Mouse (Mus musculus) C2C12 (cell line): ENCODE data around the gene Gorab. TPM values are rescaled to one million over a fixed set of nuclear protein-coding genes. Genes with fewer than 3 reads are reported as not detected.
A peak's percentile ranks its signal among the peaks of the same experiment; 100 is the strongest.

Experiments used
- H3K27me3 ChIP-seq: one replicate; pipeline ENCODE4 v1.6.1; 2011; ENCODE audit not compliant: control insufficient read depth, insufficient read depth, insufficient read length
- H3K36me3 ChIP-seq: one replicate; pipeline ENCODE4 v1.6.1; 2011; ENCODE audit not compliant: control insufficient read depth, insufficient read depth
- H3K4me3 ChIP-seq: one replicate; pipeline ENCODE4 v1.5.1; 2011; ENCODE audit warnings: mild to moderate bottlenecking, control low read depth; ENCODE audit not compliant: poor library complexity, insufficient read depth, severe bottlenecking
- H3K79me2 ChIP-seq: one replicate; pipeline ENCODE4 v1.6.1; 2011; ENCODE audit not compliant: control insufficient read depth, insufficient read depth
- H3K79me3 ChIP-seq: one replicate; pipeline ENCODE4 v1.6.1; 2011; ENCODE audit warnings: low read depth, control low read depth
- H3ac ChIP-seq: one replicate; pipeline ENCODE3; 2011; ENCODE audit warnings: low read depth; ENCODE audit not compliant: control insufficient read depth, insufficient read length
- CEBPB ChIP-seq: IDR thresholded peaks from one replicate; pipeline ENCODE4 v1.6.1; 2011; ENCODE audit warnings: low read depth, mild to moderate bottlenecking, control low read depth, moderate library complexity
- CTCF ChIP-seq: IDR thresholded peaks from one replicate; pipeline ENCODE4 v1.5.1; 2011; ENCODE audit not compliant: control insufficient read depth, insufficient read depth, insufficient read length
- FOSL1 ChIP-seq: IDR thresholded peaks from one replicate; pipeline ENCODE4 v1.8.0; 2011; ENCODE audit warnings: mild to moderate bottlenecking, low read length; ENCODE audit not compliant: poor library complexity, insufficient read depth, severe bottlenecking
- MAX ChIP-seq: IDR thresholded peaks from one replicate; pipeline ENCODE4 v1.6.1; 2011; ENCODE audit warnings: mild to moderate bottlenecking, control low read depth
- MYOD1 ChIP-seq: IDR thresholded peaks from one replicate; pipeline ENCODE4 v1.6.1; 2011; ENCODE audit warnings: low read depth; ENCODE audit not compliant: control insufficient read depth, insufficient read length
- MYOG ChIP-seq: IDR thresholded peaks from one replicate; pipeline ENCODE4 v1.6.1; 2011; ENCODE audit not compliant: control insufficient read depth, insufficient read length; ENCODE audit errors: extremely low read depth
- USF1 ChIP-seq: IDR thresholded peaks from one replicate; pipeline ENCODE4 v1.6.1; 2011; ENCODE audit warnings: low read depth, mild to moderate bottlenecking, control low read depth, moderate library complexity
- long read RNA-seq, 2 experiments: library from polyadenylated mRNA; unstranded; transcript quantifications; one replicate each; pipeline ENCODE4 v2.0.0; 2019 to 2020
- polyA plus RNA-seq: library from polyadenylated mRNA; unstranded; fragments of >200 nt; fragmentation: generic; extraction: Trizol; gene quantifications from one replicate; pipeline ENCODE4 v1.2.1, GENCODE M21; 2012; ENCODE audit warnings: missing spikeins

The Gorab gene
- 3.7 TPM for polyA plus RNA-seq
- long read RNA-seq, experiment 1, transcript Gorab-201 (5 exons, 2,538 nt) = major isoform, 23 of 35 reads
- long read RNA-seq, experiment 1, partial matches to known transcripts = 5 of 35 reads
- long read RNA-seq, experiment 1, other reads (novel, unspliced or antisense) = 7 of 35 reads
- long read RNA-seq, experiment 2, transcript Gorab-201 (5 exons, 2,538 nt) = major isoform, 111 of 144 reads
- long read RNA-seq, experiment 2, partial matches to known transcripts = 1 of 144 reads
- long read RNA-seq, experiment 2, other reads (novel, unspliced or antisense) = 30 of 144 reads

DNA sequence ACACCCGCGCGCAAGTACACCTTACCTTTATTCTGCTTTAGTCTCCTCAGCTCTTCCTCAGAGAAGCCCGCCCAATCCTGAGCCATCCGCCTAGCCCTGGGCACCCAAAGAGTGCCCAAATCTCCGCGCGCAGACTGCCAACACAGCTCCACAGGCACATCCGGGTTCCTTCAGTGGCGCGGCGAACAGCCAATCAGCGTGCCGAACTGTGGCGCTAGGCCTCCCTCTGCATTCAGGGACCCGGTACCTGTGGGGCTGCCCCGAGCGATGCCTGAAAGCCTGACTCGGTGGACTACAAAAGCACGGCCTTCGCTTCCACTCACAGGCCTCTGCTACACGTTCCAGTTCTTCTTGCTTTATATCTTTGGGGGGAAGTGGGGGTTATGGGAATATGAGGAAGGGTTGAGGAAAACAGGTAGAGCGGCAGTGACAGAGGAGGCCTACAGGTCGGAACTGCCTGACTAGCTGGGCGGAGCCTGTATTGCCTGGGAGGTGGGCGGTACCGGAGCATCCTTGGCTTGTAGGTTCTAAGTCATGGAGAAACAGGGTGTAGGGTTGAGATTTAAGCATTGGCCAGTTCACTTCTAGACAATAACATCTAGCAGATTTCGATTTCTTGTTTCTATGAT is at the start of gene Gorab:
Gorab (minus strand) TSS at position 172 of the 629 bp plus-strand sequence.
- TF ChIP-seq MAX (peak; percentile 100), CEBPB (no peak)
- Histone ChIP-seq H3K27me3 (no peaks in the 10 kb centered on the region), H3ac (peak within 1 kb of the TSS; percentile 67), H3K79me2 (peaks cover 49% of the 10 kb centered on the region), H3K36me3 (no peaks in the 10 kb centered on the region), H3K4me3 (peak within 1 kb of the TSS; percentile 93), H3K79me3 (peaks cover 37% of the 10 kb centered on the region)

DNA sequence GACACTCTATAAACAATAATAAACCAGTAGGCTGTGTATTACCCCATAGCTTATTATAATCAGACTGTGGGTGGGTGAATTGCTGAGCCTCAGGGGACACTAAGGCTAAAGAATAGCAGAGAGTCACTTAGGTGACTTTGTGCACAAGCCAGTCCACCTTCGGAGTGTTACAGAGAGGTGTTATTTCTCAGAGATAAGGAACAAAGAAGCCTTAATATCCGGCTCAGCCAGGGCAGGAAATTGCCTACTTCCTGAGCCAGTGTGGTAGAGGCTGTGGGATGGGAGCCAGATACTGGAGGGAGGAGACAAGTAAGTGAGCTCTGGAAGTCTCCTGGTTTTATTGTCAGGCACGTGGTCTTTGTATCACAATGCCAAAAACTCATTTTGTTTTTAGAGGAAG is 40.4 kb upstream of the Gorab start:
- H3K79me2 ChIP-seq = no peaks in the 10 kb centered on the region
- no peak overlapping the region for H3K4me3 ChIP-seq
- TF ChIP-seq CEBPB (no peak), USF1 (no peak), CTCF (no peak)
- H3K36me3 ChIP-seq = no peaks in the 10 kb centered on the region
- H3K27me3 ChIP-seq = no peaks in the 10 kb centered on the region
- no peaks in the 10 kb centered on the region for H3K79me3 ChIP-seq
- no peak overlapping the region for H3ac ChIP-seq

DNA sequence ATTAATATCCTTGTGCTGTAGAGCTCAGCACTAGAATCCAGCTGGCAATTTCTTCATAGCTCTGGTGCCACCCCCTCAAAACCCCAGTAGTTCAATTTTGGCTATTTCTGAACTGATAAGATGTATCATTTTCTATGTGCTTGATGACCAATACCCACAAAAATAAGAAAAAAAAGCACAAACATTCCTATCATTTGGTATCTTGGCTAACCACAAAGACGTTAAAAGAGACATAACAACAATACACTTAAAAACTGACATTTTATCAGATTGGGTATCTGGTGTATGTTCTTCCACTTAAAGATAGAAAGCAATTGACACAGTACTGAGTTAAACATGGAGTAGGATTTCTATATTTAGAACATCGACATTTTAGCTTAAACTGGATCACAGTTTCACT is 35.5 kb upstream of the Gorab start:
- Histone ChIP-seq H3K36me3 (no peaks in the 10 kb centered on the region), H3K79me2 (no peaks in the 10 kb centered on the region), H3K79me3 (no peaks in the 10 kb centered on the region), H3K4me3 (no peak overlapping the region), H3K27me3 (no peaks in the 10 kb centered on the region), H3ac (no peak overlapping the region)
- TF ChIP-seq MYOD1 = no peak
- no peak for TF ChIP-seq MYOG
- TF ChIP-seq CEBPB = no peak
- TF ChIP-seq USF1 = no peak
- TF ChIP-seq CTCF = no peak
- no peak for TF ChIP-seq FOSL1
- TF ChIP-seq MAX = no peak

DNA sequence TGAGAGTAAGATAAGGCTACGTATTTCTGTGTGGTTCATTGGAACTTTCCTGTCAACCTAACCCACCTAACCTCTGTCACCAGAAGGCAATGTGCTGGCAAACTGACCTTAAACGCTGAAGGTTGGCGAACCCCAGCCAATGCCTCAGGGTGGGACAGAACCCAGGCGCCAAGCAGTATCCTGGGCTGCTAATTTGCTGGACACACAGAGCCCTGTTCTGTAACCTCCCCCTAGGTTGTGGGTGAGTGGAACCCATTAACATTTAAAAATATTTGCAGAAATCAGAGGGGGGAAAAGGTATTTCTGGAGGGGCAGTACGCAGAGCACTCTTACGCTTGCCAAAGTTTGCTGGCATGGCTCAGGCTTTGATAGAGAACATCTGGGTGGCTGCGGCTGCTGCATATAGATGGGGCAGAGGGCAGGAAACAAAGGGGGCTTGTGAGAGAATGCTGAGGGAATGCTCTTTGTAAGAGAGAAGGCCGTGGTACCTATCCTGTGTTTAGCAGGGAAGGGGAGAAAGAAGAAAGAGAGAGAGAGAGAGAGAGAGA is 20.1 kb upstream of the Gorab start:
- TF ChIP-seq USF1 (no peak), MYOG (no peak), CTCF (no peak), MAX (no peak), MYOD1 (no peak), CEBPB (no peak), FOSL1 (no peak)
- H3K79me3 ChIP-seq = no peaks in the 10 kb centered on the region
- no peak overlapping the region for H3K4me3 ChIP-seq
- no peak overlapping the region for H3ac ChIP-seq
- no peaks in the 10 kb centered on the region for H3K36me3 ChIP-seq
- no peaks in the 10 kb centered on the region for H3K27me3 ChIP-seq
- no peaks in the 10 kb centered on the region for H3K79me2 ChIP-seq

DNA sequence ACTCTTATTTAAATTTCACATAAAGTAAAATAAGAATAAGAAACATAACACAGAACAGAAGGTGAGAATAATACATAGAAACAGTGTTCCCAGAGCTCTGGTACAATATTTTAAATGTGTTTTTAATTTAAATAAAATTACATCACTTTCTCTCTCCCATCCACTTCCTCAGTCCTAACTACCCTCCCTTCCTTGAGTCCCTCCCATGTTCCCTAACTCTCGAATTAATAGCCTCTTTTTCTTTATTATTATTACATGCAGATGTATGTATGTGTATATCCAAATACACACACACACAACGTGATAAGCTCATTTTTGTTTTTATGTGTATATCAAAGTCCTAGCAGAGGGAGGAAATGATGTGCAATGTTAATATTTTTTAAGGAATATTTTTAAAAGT is 13.7 kb upstream of the Gorab start:
- Histone ChIP-seq H3K27me3 (no peaks in the 10 kb centered on the region), H3ac (no peak overlapping the region), H3K79me3 (no peaks in the 10 kb centered on the region), H3K79me2 (no peaks in the 10 kb centered on the region), H3K4me3 (no peak overlapping the region), H3K36me3 (no peaks in the 10 kb centered on the region)
- TF ChIP-seq CTCF (no peak), FOSL1 (no peak), MAX (no peak), MYOD1 (no peak), USF1 (no peak), MYOG (no peak), CEBPB (no peak)

DNA sequence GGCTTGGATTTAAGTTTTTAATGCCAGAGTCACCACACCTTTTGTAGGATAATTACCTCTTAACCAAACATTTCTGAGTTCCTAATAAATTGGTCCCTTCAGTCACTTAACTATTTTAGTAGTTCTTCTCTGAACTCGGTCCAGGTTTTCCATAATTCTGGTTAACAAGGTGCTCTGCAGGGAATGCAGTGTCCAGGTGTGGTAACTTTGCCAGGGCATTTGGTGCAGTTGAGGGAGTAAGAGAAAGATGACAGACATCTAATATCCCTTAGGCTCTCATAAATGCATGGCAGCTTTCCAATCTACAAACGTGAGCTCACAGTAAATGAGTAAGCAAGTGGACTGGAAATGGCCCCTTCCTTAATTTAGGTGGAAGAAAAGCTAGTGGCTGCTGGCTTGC is 10.7 kb upstream of the Gorab start:
- no peak overlapping the region for H3ac ChIP-seq
- no peak for TF ChIP-seq USF1
- TF ChIP-seq CEBPB = no peak
- TF ChIP-seq CTCF = no peak
- H3K79me2 ChIP-seq = no peaks in the 10 kb centered on the region
- no peaks in the 10 kb centered on the region for H3K27me3 ChIP-seq
- H3K36me3 ChIP-seq = no peaks in the 10 kb centered on the region
- H3K79me3 ChIP-seq = no peaks in the 10 kb centered on the region
- H3K4me3 ChIP-seq = no peak overlapping the region
